Mouse (Mus musculus) kidney, postnatal 25 days (tissue): ENCODE results near the gene Eif4g1.

Experiments used
- DNase-seq, 2 experiments: peaks; one replicate each; pipeline ENCODE4 v3.0.0; 2021; ENCODE audit warnings: mixed read lengths in 2 of 2

The Eif4g1 gene

DNA sequence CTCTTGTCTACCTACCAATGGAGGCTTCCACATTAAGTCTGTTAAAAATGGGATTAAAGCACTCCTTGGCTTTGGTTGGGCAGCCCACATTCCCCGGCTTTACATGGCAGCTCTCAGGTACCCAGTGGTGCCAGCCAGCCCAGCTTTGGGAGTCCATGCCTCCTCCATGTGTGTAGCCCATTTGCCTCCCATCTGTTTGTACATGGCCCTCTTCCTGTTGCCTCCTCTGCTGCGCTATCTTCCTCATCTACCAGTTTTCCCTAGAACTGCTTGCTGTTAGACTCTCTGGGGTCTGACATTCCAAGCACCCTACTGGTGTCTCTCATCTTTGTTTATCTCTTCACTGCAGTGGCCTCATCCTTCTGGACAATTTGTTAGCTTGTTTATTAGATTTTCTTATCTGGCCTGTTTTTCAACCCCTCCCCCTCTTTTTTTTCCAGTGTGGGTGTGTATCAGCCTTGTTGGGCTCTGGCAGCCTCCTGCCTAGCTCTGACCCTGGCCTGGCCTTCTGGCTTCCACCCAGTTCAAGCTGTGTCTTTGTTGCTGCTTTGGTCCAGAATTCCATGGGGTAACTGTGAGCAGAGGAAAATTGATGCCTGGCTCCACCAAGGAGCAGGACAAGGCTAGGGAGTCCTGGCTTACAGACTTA lies 38.4 kb downstream of the Eif4g1 start:
- DNase-seq, result peak in 1 of 2 experiments; percentile 33

DNA sequence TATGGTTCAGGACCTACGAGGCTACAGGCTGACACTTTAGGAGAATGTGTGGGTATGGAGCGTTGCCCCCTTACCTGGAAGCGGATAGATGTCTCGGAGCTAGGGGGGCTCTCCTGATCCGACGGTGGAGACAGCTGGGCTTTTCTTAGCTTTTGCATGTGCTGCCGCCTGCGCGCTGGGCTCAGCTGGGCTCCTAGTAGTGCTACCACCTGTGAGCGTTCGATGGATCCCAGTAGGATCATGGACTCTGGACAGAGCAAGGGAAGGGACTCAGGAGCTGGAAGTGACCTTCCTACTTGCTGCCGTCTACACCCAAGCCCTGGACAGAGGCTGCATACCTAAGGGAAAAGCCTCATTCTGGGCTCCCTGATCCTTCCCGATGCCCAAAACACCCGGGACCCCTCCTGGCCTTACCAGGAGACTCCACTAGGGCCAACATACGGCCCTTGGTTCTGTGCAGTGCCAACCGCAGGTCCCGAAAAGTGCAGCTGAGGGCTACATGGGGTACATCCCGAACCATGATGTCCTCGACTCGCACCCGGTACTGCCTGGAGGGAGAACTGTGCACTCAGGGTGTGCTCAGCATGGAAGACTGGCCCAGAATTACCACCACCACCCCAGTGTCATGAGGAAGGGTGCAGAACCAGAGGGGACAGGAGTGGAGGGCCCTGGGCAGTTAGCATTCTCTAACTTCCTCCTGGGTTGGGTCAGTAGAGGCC lies 40.3 kb downstream of the Eif4g1 start:
- DNase-seq, result no peak

DNA sequence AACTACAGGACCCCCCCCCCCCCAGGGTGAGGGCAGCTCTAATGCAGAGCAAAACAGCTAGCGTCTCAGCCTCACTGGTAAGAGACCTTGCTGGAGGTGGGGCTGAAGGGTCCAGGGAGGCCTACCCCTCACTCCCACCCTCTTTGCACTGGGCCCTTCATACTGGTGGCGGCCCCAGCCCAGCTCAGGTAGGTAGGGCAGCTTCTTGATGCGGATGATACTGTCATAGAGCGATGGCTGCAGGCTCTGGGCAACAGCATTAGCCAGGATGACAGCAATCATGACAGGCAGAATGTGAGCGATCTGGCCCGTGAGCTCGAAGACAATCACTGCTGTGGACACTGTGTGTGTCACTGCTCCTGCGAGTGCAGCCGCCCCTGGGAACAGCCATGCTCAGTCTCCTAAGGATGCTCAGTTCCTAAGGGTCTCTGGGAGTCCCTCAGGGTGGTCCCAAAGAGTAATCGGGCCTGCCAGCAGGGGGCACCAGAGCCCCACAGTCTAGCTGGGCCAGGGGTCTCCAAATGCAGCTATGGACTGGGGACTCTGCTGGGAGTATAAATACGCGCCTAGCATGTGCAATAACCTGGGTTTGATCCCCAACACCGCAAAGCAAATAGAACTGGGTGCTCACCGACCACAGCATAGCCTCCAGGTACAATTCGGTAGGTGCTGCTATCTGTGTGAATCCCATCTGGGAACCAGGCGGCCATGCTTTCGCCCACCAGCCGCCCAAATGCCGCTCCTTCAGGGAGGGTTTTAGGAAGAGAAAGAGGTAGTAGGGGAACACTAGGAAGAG lies 41.0 kb downstream of the Eif4g1 start:
- peak in 1 of 2 experiments; percentile 45 for DNase-seq

DNA sequence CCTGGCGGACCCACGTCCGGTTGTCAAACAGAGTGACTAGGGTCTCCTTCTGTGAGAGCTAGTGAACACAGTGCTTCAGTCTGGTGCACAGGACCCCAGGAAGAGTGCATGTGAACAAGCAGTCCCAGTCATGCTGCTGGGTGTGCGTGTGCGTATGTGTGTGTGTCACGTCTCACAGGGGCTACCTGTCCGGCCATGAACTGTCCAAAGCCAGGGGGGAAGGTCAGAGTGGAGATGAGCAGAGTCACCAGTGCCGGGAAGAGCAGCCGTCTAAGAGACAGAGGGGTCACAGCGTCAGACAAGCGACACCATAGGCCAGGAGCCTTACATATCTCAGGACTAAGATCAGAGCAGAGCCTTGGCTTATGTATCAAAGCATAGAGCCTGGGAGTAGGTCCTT lies 42.3 kb downstream of the Eif4g1 start:
- no peak for DNase-seq

DNA sequence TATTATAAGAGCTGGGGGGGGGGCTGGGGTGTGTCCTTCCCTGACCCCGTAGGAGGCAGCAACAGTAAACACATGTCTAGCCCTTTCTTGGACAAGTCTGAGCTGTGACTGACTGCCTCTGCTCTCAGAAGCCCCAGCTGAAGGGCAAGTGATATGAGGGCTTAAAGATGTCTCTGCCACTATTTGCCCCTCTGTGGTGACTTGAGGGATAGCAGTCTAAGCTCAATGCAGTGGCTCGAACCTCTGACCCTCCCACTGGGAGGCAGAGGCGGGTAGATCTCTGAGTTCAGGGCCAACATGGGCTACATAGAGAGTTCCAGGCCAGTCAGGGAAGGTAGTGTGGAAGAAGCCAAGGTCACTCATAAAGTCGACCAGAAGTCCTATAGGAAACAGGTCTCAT lies 42.7 kb downstream of the Eif4g1 start:
- no peak for DNase-seq

DNA sequence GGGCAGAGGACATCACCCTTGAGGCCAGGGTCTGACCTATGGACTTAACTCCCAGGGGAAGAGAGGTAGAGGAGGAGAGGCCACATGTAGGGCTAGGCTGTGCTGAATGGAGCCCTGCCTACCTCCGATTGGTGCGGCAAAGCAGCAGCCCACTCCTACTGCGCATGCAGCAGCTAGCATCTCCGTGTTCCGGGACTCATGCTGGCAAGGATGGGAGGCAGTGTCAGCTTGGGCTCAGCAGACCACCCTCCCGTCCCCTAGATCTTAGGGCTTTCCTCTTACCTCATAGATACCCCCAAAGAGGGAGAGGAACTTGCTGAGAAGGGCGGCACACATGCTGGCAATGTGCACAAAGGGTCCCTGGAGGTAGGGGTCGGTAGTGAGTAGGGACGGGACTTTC lies 44.1 kb downstream of the Eif4g1 start:
- no peak for DNase-seq

DNA sequence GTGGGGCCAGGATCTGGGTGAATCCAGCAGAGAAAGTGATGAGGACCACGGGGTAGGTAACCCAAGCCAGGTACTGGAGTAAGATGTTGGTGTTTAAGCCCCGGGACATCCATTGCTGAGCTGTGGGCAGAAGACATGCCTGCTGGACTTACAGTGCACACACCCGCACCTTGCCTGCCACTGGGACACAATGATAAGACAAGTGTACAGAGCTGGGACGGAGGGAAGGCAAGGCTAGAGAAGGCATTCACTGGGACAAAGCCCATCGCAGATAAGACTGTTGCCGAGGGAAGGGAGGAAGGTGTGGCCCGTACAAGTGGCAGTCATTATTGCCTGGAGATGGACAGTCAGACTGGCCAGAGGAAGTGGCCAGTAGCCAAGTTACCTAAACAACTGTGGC lies 44.8 kb downstream of the Eif4g1 start:
- no peak for DNase-seq

DNA sequence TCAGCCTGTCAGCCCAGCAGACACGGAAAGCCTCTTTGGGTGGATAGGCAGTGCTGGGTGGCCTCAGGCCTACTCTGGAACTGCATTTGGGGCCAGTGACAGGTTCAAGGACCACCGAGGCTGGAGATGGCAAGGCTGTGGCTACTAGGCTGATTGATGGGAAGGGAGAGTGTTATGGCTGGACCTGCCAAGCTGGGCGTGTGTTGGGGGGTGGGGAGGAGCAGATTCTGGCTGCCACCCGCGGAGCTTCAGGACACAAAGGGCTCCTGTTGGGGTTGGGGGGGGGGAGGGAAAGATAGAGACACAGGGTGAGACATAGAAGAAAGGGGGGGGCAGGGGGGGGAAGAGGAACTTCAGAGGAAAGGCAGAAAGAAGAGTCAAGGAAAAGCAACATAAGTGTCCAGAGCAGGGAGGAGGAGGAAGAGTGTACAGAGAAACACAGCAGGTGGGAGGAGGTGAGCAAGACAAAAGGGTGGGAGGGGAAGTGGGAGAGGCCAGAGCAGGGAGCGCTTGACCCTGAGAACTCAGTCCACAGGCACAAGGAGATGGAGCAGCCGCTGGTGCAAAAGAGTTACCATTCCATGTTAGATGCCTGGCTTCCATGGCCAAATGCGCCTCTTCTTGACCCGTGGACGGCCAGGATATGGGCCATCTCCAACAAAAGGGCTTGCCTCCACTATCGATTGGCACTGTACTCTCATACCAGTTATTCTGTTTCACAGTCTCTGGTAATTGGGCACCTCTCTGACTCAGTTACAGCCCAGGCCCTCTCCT lies 46.4 kb downstream of the Eif4g1 start:
- DNase-seq, result no peak

DNA sequence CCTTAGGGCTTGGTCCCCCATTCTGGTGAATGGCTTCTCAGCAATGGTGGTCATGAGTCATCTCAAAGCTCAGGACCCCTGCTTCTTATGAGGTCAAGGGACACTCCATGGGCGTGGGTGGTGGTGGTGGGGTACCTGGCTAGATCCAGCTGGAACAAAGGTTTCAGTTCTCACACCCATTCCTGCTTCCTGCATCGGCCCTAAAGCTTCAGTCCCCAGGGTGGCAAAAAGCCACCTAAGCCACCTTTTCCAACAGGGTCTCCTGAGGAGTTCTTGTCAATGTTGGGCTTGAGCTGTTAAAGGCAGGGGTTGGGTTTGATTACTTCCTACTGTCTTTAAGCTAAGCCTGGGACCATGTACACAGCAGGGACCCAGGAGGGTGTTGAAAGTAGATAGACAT lies 47.0 kb downstream of the Eif4g1 start:
- DNase-seq, result no peak

DNA sequence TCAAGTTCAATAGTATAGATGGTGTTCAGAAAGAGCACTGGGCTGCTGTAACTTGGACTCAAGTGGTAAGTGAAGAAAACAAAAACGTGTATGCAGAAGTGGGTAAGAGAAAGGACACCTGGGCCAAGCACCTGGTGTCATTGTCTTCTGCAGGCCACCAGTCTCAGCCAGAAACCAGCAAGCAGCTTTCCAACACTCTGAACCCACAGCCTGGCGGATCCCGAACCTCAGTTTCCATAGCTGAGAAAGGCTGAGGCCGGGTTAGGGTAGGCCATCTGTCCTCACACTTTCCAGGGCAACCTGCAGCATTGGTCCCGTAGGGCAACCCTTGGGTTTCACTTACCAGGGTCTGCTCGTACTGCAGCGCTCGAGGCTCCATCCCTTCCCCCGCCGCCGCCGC lies 47.5 kb downstream of the Eif4g1 start:
- no peak for DNase-seq

DNA sequence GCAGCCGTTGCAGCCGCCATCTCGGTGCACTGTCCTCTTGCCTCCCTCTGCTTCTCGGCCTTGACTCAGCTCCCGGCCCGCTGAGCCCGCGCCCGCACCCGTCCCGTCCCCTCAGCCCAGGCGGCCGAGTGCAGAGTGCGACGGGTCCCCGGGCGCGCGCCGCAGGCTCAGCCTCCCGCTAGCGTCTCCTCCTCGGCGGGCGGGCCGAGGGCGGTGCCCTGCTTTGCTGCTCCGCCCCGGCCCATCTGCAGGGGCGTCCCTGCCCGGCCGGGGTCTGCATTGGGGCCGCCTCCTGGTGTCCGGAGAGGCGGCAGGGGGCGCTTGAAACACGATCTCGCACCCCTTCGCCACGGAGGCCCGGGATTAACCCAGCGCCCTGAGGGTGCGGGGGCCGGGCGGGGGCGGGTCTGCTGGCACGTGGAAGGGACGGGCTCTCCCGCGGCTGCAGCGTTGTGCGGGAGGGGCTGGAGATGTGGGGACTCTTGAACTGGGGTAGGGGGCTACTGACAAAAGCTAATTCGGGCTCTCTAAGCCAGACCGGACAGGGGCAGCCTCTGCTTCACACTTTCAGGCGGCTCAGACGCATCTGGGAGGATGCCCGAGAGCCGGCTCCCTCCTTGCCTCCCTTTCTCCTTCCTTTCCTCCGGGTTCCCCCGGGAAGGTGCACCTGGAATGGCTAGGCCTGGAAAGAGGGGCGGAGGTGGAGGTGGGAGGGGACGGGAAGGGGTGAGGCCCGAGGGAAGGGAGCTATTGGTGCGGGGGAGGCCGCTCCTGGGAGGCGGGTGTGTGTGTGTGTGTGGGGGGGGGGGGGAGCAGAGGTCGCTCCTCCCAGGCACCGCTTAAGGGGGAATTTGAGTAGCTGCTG lies 48.1 kb downstream of the Eif4g1 start:
- DNase-seq, result peak; percentile 77 to 94

DNA sequence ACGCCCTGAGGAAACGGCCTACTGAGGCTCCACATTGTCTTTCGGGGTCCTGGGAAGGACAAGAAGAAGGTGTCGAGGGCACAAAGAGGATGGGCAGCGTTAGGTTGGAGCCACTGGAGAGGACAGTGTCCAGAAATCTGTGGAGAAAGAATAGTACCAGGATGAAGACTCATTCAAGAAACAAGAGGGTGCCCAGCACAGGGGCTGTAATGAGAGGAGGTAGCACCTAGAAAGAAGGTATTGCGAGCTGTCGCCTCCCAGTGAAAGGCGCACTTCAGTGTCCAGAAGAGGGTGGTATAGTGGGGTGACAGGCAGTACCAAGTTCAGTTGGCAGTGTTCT lies 48.7 kb downstream of the Eif4g1 start:
- no peak for DNase-seq

DNA sequence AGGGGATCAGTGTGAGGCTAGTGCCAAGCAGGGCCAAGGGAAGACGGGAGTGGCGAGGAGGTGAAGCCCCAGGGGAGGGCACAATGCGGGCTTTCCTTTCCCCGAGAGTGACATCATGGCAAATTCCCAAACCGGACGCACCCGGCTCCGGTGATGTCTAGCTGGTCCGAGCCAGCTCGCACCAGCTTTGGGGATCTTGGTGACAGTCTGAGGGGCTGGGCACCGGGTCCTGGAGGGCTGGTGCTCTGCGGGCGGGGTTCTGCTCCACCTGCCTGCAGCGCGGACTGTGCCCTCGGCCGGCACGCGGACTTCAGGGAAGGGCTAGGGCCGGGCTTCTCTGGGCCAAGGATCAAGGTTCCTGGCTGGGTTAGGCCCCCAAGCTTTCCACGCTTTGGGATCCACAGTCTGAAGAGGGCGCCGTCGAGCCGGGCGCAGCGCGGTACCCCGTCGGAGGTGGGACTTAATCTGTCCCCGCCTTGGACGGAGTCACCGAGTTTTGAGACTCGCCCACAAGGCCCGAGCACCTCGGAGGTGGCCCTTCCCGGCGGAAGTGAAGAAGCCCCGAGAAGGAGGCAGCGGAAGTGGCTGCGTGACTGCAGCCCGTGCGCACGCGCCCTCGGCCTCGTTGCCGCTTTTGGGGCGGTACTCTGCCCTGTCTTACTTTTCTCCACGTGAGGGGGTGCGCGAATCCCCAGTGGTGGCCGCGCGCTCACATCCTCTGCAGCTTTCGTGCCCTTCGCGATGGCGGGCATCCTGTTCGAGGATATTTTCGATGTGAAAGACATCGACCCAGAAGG lies 49.3 kb downstream of the Eif4g1 start, which contains the start of the genes Polr2h and Clcn2:
Gene Polr2h (plus strand): TSS at position 485 of the 797 bp plus-strand sequence.
Gene Clcn2 (minus strand): TSS at position 566 of the 797 bp plus-strand sequence.
- DNase-seq, result peak; percentile 97 to 99

DNA sequence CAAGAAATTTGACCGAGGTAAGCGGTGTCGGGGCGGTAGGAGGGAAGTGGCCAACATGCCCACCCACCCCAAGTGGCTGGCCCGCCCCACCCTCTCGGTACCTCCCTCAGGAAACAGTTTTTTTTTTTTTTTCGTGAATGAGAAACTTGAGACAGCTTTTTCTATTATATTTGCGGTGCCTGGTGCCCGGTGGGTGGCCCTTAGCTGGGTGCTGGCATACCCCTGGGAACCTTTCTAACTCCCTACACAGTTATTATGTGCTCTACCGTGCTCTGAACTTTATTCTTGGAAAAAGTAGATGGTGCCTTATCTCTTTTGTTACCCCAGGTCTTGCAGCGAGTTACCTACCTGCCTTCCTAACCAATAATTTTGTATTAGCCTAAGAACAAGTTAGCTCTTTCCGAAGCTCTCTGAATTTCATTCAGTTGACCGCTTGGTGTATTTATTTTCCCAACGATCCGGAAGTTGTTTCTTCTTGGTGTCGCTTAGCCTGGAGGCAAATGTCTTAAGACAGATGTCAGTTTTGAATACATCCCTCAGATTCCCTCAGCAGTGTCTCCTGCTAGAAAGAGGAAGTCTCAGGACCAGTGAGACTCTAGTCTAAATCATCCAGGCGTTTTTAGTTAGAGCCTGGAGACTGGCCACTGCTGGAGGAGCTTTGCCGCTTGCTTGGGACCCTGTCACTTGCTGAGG lies 50.0 kb downstream of the Eif4g1 start:
- no peak for DNase-seq

DNA sequence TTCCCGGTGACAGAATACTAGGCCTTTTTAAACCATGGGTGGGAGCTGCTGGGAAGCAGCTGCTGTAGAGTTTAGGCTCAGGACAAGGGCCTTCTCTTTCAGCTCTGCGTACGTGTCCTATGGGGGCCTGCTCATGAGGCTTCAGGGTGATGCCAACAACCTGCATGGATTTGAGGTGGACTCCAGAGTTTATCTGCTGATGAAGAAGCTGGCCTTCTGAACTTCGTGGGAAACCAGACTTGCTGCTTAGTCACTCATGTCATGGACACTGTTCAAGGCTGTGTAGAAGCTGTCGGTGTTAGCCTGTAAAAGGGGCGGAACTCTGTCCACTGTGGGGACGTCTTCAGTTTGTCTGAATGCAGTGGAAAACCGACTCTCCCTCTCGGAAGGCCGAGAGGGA lies 53.7 kb downstream of the Eif4g1 start:
- no peak for DNase-seq

DNA sequence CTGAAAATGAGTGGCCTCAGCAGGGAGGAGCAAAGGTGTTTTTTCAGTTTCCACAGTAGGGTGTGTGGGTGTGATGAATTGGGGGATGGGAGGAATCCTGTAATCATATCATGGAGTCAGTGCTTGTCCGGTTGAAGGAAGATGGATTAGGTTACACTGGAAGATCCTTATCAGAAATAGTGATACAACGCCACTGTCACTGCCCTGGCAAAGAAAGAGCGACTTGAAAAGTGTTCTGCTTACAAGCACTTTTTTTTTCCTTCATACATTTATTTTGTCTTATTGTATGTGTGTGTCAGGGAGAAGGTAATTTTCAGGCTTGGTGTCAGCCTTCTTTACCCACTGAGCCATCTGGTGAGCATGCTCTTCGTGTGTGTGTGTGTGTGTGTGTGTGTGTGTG lies 54.6 kb downstream of the Eif4g1 start:
- no peak for DNase-seq

DNA sequence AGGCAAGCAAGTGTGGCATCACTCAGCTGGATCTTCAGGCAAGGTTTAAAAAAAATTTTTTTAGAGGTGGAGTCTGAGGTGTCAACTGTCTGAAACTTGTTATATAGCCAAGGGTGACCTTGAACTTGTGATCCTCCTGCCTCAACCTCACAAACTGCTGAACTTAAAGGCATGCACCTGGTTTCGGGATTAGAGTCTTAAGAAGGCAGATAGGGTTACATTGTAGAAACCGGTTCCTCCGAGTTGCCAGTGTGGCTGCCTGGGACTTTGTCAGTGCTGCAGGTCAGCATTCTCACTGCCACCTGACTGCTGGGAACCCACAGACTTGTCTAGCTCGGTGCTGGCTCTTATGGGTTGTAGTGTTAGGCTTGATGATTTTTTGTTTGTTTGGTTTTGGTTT lies 55.1 kb downstream of the Eif4g1 start:
- no peak for DNase-seq

DNA sequence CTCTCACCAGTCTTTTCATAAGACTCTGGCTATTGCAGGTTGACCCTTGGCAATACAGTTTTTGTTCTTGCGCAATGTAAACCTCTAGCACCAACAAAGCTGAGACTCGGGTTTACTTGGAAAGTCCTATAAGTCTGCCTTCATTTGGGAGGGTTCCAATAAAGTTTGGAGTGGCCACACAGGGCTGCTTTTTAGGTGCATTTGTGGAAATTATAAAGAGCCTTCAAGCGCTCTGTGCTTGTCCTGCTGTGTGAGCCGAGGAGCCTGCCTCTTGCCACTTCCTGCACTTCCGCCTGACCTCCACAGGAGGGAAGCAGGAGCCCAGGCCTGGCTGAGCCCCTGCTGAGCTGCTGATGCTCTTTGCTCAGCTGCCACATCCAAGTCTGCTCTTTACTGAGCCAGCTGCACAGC lies 56.2 kb downstream of the Eif4g1 start:
- peak; percentile 67 to 83 for DNase-seq

DNA sequence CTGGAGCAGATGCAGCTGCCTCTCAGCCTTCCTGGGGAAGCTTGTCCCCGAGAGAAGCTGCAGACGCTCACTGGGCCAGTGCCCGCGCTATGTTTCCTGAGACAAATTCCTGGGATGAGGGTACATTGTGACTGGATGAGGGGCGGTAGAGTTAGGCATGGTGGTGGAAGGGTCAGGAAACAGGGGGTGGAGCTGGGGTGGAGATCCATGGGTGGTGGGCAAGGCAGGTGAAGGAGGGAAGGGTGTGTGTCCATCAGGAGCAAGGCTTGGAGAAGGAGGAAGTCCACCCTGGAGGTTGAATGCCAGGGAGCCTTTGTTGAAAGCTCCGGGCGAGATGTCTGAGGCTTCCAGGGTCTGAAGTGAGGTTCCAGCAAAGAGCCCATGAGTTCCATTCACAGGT lies 57.2 kb downstream of the Eif4g1 start:
- no peak for DNase-seq

DNA sequence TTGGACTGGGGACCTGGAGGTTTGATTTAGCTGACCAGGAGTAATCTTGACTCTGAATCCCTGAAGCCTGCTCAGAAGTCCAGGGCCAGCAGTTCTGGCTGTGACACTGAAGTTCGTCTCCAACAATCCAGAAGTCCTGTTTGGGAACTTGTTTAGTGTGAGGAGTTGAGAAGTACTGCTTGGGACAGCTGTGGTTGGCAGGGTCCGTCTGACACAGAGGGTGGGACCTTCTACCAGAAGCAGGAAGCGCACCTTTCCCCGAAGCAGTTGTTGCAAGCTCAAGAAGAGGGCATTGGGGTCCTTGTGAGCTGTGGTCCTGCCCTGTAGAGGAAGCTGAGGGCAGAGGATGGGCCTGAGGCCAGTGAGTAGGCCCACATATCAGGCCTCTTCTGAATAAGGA lies 57.6 kb downstream of the Eif4g1 start:
- no peak for DNase-seq

DNA sequence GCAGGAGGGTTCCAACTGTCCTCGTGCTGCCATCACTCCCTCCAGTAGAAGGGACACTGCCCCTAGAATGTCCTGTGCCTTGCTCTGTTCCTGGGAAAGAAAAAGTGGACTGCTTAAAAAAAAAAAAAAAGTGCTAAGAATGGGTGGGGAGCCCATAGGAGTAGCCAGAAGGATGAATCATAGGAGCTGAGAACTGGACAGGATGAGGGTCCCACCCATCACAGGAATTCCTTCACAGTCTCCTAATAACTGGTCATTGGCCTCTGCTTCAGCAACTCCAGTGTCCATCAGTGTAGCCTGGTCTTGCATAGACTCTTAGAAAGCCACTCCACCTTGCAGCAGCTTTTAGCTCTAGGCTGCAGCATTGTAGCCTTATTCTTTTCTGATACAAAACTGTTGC lies 58.3 kb downstream of the Eif4g1 start:
- DNase-seq, result no peak
